Mouse (Mus musculus) brown adipose tissue, adult 24 weeks (tissue): ENCODE results near the gene Prpf6. TPM values are rescaled to one million over a fixed set of nuclear protein-coding genes. Genes with fewer than 3 reads are reported as not detected.

Source experiments
- H3K27ac ChIP-seq: fragments of 200-500 bp; replicated peaks from 2 replicates; pipeline ENCODE4 v1.5.1; 2012; ENCODE audit warnings: low read depth, mild to moderate bottlenecking, low read length
- H3K4me1 ChIP-seq: fragments of 200-500 bp; 2 replicates; pipeline ENCODE4 v1.6.1; 2012; ENCODE audit warnings: low read length, mixed read lengths; ENCODE audit not compliant: control insufficient read depth, insufficient read depth, insufficient read length
- H3K4me3 ChIP-seq: fragments of 200-500 bp; 2 replicates; pipeline ENCODE4 v1.5.1; 2012; ENCODE audit warnings: low read depth, mild to moderate bottlenecking, low read length, moderate library complexity; ENCODE audit not compliant: insufficient read depth
- polyA plus RNA-seq: library from polyadenylated mRNA; stranded (reverse); fragments of >200 nt; gene quantifications from 2 replicates; pipeline ENCODE4 v1.2.4, GENCODE M21; 2012; ENCODE audit not compliant: missing spikeins, insufficient read depth, insufficient read length

Gene Prpf6
- polyA plus RNA-seq, 1 experiment, result 23.7 TPM

GRCm38 (mm10) chr2:181692304-181692703 lies 100.6 kb downstream of the Prpf6 start:
- Histone ChIP-seq H3K4me1 (peaks cover 4% of the 10 kb centered on the region), H3K4me3 (peak overlapping the region; percentile 90), H3K27ac (no peak overlapping the region)

GRCm38 (mm10) chr2:181693339-181694280 lies 101.9 kb downstream of the Prpf6 start, which contains the start of gene Rgs19:
Rgs19 (minus strand) TSS chr2:181693977.
- peak within 1 kb of the TSS; percentile 90 for H3K4me3 ChIP-seq
- peaks cover 4% of the 10 kb centered on the region for H3K4me1 ChIP-seq
- H3K27ac ChIP-seq, result peak within 1 kb of the TSS; percentile 73

GRCm38 (mm10) chr2:181694581-181694980 lies 102.9 kb downstream of the Prpf6 start:
- Histone ChIP-seq H3K4me1 (peaks cover 4% of the 10 kb centered on the region), H3K27ac (no peak overlapping the region)

GRCm38 (mm10) chr2:181695776-181696175 lies 104.1 kb downstream of the Prpf6 start:
- Histone ChIP-seq H3K27ac (no peak overlapping the region), H3K4me1 (peaks cover 4% of the 10 kb centered on the region), H3K4me3 (no peak overlapping the region)

More at GRCm38 (mm10) chr2:181694581-181694980, 102.9 kb downstream of the Prpf6 start:
- no peak overlapping the region for H3K4me3 ChIP-seq

GRCm38 (mm10) chr2:181696801-181697420 lies 105.2 kb downstream of the Prpf6 start:
- no peak overlapping the region for H3K27ac ChIP-seq
- H3K4me3 ChIP-seq, result no peak overlapping the region
- H3K4me1 ChIP-seq, result peaks cover 4% of the 10 kb centered on the region

GRCm38 (mm10) chr2:181698241-181698640 lies 106.6 kb downstream of the Prpf6 start, which contains the start of gene Lkaaear1:
Lkaaear1 (minus strand) TSS chr2:181698442.
- H3K4me3 ChIP-seq, result no peak within 1 kb of the TSS
- H3K27ac ChIP-seq, result no peak within 1 kb of the TSS
- 0 out of 2 replicates have a peak, but pooled peaks cover 1% of the 10 kb centered on the region for H3K4me1 ChIP-seq

Other genes with a start within 250 kb of the Prpf6 start
- gene Zgpat, start 226.9 kb upstream of the Prpf6 start, polyA plus RNA-seq, result 12.4 TPM in 2 replicates
- 40.7 and 53.9 TPM in 2 replicates for gene Arfrp1, start 226.5 kb upstream of the Prpf6 start, polyA plus RNA-seq
- 3.0 and 6.1 TPM in 2 replicates for gene Lime1, start 211.8 kb upstream of the Prpf6 start, polyA plus RNA-seq
- 5.5 and 6.6 TPM in 2 replicates for gene Zbtb46, start 132.4 kb upstream of the Prpf6 start, polyA plus RNA-seq
- not detected in 2 replicates for gene Abhd16b, start 98.7 kb upstream of the Prpf6 start, polyA plus RNA-seq
- 88.5 and 109 TPM in 2 replicates for gene Tpd52l2, start 94.7 kb upstream of the Prpf6 start, polyA plus RNA-seq
- 30.8 and 38.6 TPM in 2 replicates for gene Dnajc5, start 71.4 kb upstream of the Prpf6 start, polyA plus RNA-seq
- 26.8 and 26.9 TPM in 2 replicates for gene Uckl1, start 7.0 kb upstream of the Prpf6 start, polyA plus RNA-seq
- gene Zfp512b, start 935 bp downstream of the Prpf6 start, polyA plus RNA-seq, result 5.1 TPM in 2 replicates
- 0.63 and 1.6 TPM in 2 replicates for gene Samd10, start 7.3 kb downstream of the Prpf6 start, polyA plus RNA-seq
- gene Gm29797, start 65.2 kb downstream of the Prpf6 start, polyA plus RNA-seq, result not detected in 2 replicates
- 12.8 and 22.2 TPM in 2 replicates for gene Sox18, start 79.8 kb downstream of the Prpf6 start, polyA plus RNA-seq
- gene Tcea2, start 88.4 kb downstream of the Prpf6 start, polyA plus RNA-seq, result 3.2 and 3.4 TPM in 2 replicates
- 27.0 and 27.9 TPM in 2 replicates for gene Rgs19, start 102.1 kb downstream of the Prpf6 start, polyA plus RNA-seq
- not detected in 2 replicates for gene Lkaaear1, start 106.6 kb downstream of the Prpf6 start, polyA plus RNA-seq
- gene Oprl1, start 123.1 kb downstream of the Prpf6 start, polyA plus RNA-seq, result not detected in 2 replicates
- not detected in 2 replicates for gene Myt1, start 171.5 kb downstream of the Prpf6 start, polyA plus RNA-seq
- 27.0 and 38.8 TPM in 2 replicates for gene Pcmtd2, start 246.0 kb downstream of the Prpf6 start, polyA plus RNA-seq